Comparison of ENCODE assay signal across 9 mouse cellular contexts in genomic region chr16:92696411-92697015, GRCm38 (mm10).
A peak's percentile ranks its signal among the peaks of the same experiment; 100 is the strongest.
DNase-seq lines count a peak whose midpoint lies in the region; ATAC-seq and TF ChIP-seq lines count a peak whose summit lies in the region.
"Had no signal": no experiment of that assay in that cellular context is flagged by ENCODE, and none has a peak within 500 bp of the region (broad histone marks: within the 10 kb centered on the region; RNA-seq: fewer than 3 reads in every experiment).

No protein-coding gene starts in this region.

- H3K4me2 ChIP-seq in CH12.LX (ENCODE audit: insufficient read depth, low read depth, poor library complexity, severe bottlenecking) = peak overlapping the region; percentile 7; the same call in 1 of the 2 replicates
- peak overlapping the region; percentile 92 for H3K4me2 ChIP-seq in forebrain, embryonic 14.5 days (ENCODE audit: low read length)
- H3K4me2 ChIP-seq in hindbrain, embryonic 11.5 days (replicated peaks; ENCODE audit: low read depth, low read length) = peak overlapping the region; percentile 98
- peak overlapping the region; percentile 99 for H3K4me2 ChIP-seq in limb, embryonic 15.5 days
- peak overlapping the region; percentile 82 for H3K4me2 ChIP-seq in midbrain, embryonic 15.5 days

- dilution Hi-C loops in CH12.LX (cut with MboI; ENCODE audit: extremely low pct_ligation_motif_present, extremely low pct_unique_long_range_greater_than_20kb, low sequenced_read_pairs) = no loop called here

- peak overlapping the region; percentile 47 for H3K27ac ChIP-seq in CH12.LX (ENCODE audit: insufficient read depth, low read depth)
- no peak overlapping the region for H3K27ac ChIP-seq in forebrain, embryonic 14.5 days (ENCODE audit: low read depth, low read length)
- H3K27ac ChIP-seq in hindbrain, embryonic 11.5 days (ENCODE audit: low read depth, low read length) = no peak overlapping the region
- no peak overlapping the region; the same call in 1 of the 2 replicates for H3K27ac ChIP-seq in limb, embryonic 15.5 days
- no peak overlapping the region for H3K27ac ChIP-seq in midbrain, embryonic 15.5 days
- H3K27ac ChIP-seq: left cerebral cortex, adult 2 months had no signal

- peaks cover 0 to 43% of the 10 kb centered on the region in 2 experiments for H3K36me3 ChIP-seq in CH12.LX (replicated peaks in 1 of 2; ENCODE audit: control insufficient read depth in 1 of 2, insufficient read depth in 1 of 2, low read length in 1 of 2)
- no peaks in the 10 kb centered on the region for H3K36me3 ChIP-seq in forebrain, embryonic 14.5 days (ENCODE audit: control insufficient read depth, insufficient read depth, low read length)
- H3K36me3 ChIP-seq in hindbrain, embryonic 11.5 days (ENCODE audit: control insufficient read depth, insufficient read depth, low read length) = no peaks in the 10 kb centered on the region
- H3K36me3 ChIP-seq in limb, embryonic 15.5 days = no peaks in the 10 kb centered on the region
- no peaks in the 10 kb centered on the region for H3K36me3 ChIP-seq in midbrain, embryonic 15.5 days (replicated peaks)

- no peak for TF ChIP-seq POLR2A in CH12.LX (IDR thresholded peaks at IDR 0.05; ENCODE audit: low read depth, low read length)

- no peak for TF ChIP-seq RAD21 in CH12.LX (IDR thresholded peaks at IDR 0.05; ENCODE audit: low read depth, low read length)

- DNase-seq in CH12.LX (ENCODE audit: extremely low read depth) = peak; percentile 68
- peak; percentile 59 for DNase-seq in adrenal gland, postnatal 14 days
- no peak for DNase-seq in forebrain, embryonic 14.5 days (ENCODE audit: low spot score)
- DNase-seq in hindbrain, embryonic 11.5 days (ENCODE audit: low spot score) = peak; percentile 67
- DNase-seq in thymus, postnatal 0 days (ENCODE audit: low spot score) = peak; percentile 78
- DNase-seq in right cerebral cortex, postnatal 14 days = no peak

- no peaks in the 10 kb centered on the region for H3K27me3 ChIP-seq in CH12.LX (replicated peaks)
- H3K27me3 ChIP-seq in forebrain, embryonic 14.5 days (replicated peaks; ENCODE audit: control insufficient read depth, insufficient read depth, low read length) = peaks cover 91% of the 10 kb centered on the region
- H3K27me3 ChIP-seq in hindbrain, embryonic 11.5 days (ENCODE audit: control insufficient read depth, insufficient read depth, low read length) = peaks cover 77% of the 10 kb centered on the region
- H3K27me3 ChIP-seq in limb, embryonic 15.5 days = peaks cover 56% of the 10 kb centered on the region
- peaks cover 77% of the 10 kb centered on the region for H3K27me3 ChIP-seq in midbrain, embryonic 15.5 days (replicated peaks)

- H3K4me3 ChIP-seq in CH12.LX (replicated peaks in 1 of 3; ENCODE audit: low read depth in 2 of 3, low read length in 2 of 3, poor library complexity in 1 of 3) = peak overlapping the region; percentile 51 to 59 (median 56)
- H3K4me3 ChIP-seq in forebrain, embryonic 14.5 days (ENCODE audit: low read depth, low read length) = peak overlapping the region; percentile 42; the same call in 1 of the 2 replicates
- H3K4me3 ChIP-seq in hindbrain, embryonic 11.5 days (ENCODE audit: low read depth, low read length) = peak overlapping the region; percentile 58
- peak overlapping the region; percentile 61 for H3K4me3 ChIP-seq in limb, embryonic 15.5 days
- H3K4me3 ChIP-seq in midbrain, embryonic 15.5 days = no peak overlapping the region; the same call in 1 of the 2 replicates

- no peak overlapping the region for H3K9ac ChIP-seq in CH12.LX (ENCODE audit: insufficient read depth, low read depth)
- H3K9ac ChIP-seq in forebrain, embryonic 14.5 days (ENCODE audit: low read length) = no peak overlapping the region
- no peak overlapping the region for H3K9ac ChIP-seq in hindbrain, embryonic 11.5 days (ENCODE audit: low read depth, low read length)
- peak overlapping the region; percentile 23; the same call in 1 of the 2 replicates for H3K9ac ChIP-seq in limb, embryonic 15.5 days
- no peak overlapping the region for H3K9ac ChIP-seq in midbrain, embryonic 15.5 days

- TF ChIP-seq EP300 in CH12.LX (IDR thresholded peaks at IDR 0.05; ENCODE audit: low read length) = no peak

- H3K4me1 ChIP-seq in CH12.LX (ENCODE audit: control insufficient read depth in 1 of 2, insufficient read depth in 2 of 2) = peaks cover 2 to 34% of the 10 kb centered on the region in 2 experiments; a peak in 3 of 4 replicates
- H3K4me1 ChIP-seq in forebrain, embryonic 14.5 days (ENCODE audit: control insufficient read depth, insufficient read depth, low read length) = peaks cover 14% of the 10 kb centered on the region; the same call in 1 of the 2 replicates
- peaks cover 12% of the 10 kb centered on the region for H3K4me1 ChIP-seq in hindbrain, embryonic 11.5 days (replicated peaks; ENCODE audit: control insufficient read depth, insufficient read depth, low read length)
- peaks cover 50% of the 10 kb centered on the region for H3K4me1 ChIP-seq in limb, embryonic 15.5 days
- H3K4me1 ChIP-seq in midbrain, embryonic 15.5 days = peaks cover 41% of the 10 kb centered on the region

- TF ChIP-seq CTCF in CH12.LX (conservative IDR thresholded peaks at IDR 0.05 in 1 of 2, IDR thresholded peaks at IDR 0.05 in 1 of 2; ENCODE audit: low read depth in 2 of 2, low read length in 2 of 2) = no peak

- H3K9me3 ChIP-seq in CH12.LX (replicated peaks; ENCODE audit: low read length) = peaks cover 41% of the 10 kb centered on the region
- H3K9me3 ChIP-seq in forebrain, embryonic 14.5 days (replicated peaks; ENCODE audit: control insufficient read depth, low read length) = no peaks in the 10 kb centered on the region
- H3K9me3 ChIP-seq in hindbrain, embryonic 11.5 days (ENCODE audit: control insufficient read depth, low read length) = no peaks in the 10 kb centered on the region
- no peaks in the 10 kb centered on the region for H3K9me3 ChIP-seq in limb, embryonic 15.5 days
- no peaks in the 10 kb centered on the region for H3K9me3 ChIP-seq in midbrain, embryonic 15.5 days

- in situ Hi-C loops in CH12.LX (cut with MboI; ENCODE audit: low pct_ligation_motif_present, low pct_unique_long_range_greater_than_20kb, low sequenced_read_pairs) = loop anchor here (5.0 kb wide), 1 partner anchor 129 kb away; no protein-coding TSS in a partner anchor

- H3K79me2 ChIP-seq in CH12.LX (replicated peaks; ENCODE audit: control insufficient read depth, extremely low read depth, insufficient read depth, poor library complexity, severe bottlenecking) = peaks cover 10% of the 10 kb centered on the region

- ATAC-seq in forebrain, embryonic 14.5 days = no peak
- no peak for ATAC-seq in hindbrain, embryonic 11.5 days (ENCODE audit: low FRiP score)
- ATAC-seq in limb, embryonic 15.5 days (ENCODE audit: insufficient number of reproducible peaks, low FRiP score, low TSS enrichment, low read depth) = no peak
- ATAC-seq in midbrain, embryonic 15.5 days (replicated peaks) = no peak

- WGBS in forebrain, embryonic 14.5 days = under 1% methylated on average over 24 of the region's 24 CpGs
- under 1% methylated on average over 24 of the region's 24 CpGs for WGBS in hindbrain, embryonic 11.5 days
- under 1% methylated on average over 24 of the region's 24 CpGs for WGBS in limb, embryonic 15.5 days
- WGBS in midbrain, embryonic 15.5 days = under 1% methylated on average over 24 of the region's 24 CpGs

TF ChIP-seq in CH12.LX, 34 proteins besides CTCF, POLR2A, EP300 and RAD21 (continues in another document):
- no peak for TF ChIP-seq NELFE (IDR thresholded peaks at IDR 0.05; ENCODE audit: low read depth, low read length)
- no peak for TF ChIP-seq SMC3 (IDR thresholded peaks at IDR 0.05; ENCODE audit: low read depth, low read length)
- no peak for TF ChIP-seq PAX5 (IDR thresholded peaks at IDR 0.05; ENCODE audit: low read length)
- TF ChIP-seq ZNF384 (IDR thresholded peaks at IDR 0.05; ENCODE audit: low read depth, low read length) = no peak; the same call in 1 of the 2 replicates
- no peak for TF ChIP-seq ZKSCAN1 (IDR thresholded peaks at IDR 0.05; ENCODE audit: borderline replicate concordance, low read depth, low read length)
- no peak for TF ChIP-seq ZMIZ1 (IDR thresholded peaks at IDR 0.05; ENCODE audit: low read depth, low read length)
- TF ChIP-seq BHLHE40 (IDR thresholded peaks at IDR 0.05; ENCODE audit: low read depth, low read length) = peak; percentile 74
- no peak for TF ChIP-seq USF1 (IDR thresholded peaks at IDR 0.05; ENCODE audit: low read depth, low read length)
- no peak for TF ChIP-seq CHD2 (IDR thresholded peaks at IDR 0.05; ENCODE audit: low read length)
- no peak for TF ChIP-seq HCFC1 (IDR thresholded peaks at IDR 0.05; ENCODE audit: low read depth, low read length)
- no peak for TF ChIP-seq ELF1 (IDR thresholded peaks at IDR 0.05; ENCODE audit: low read depth, low read length)
- 0 out of 2 replicates have a peak, but pooled peaks have one; percentile 37 for TF ChIP-seq ETS1 (conservative IDR thresholded peaks at IDR 0.05; ENCODE audit: low read depth, low read length)
- no peak for TF ChIP-seq E2F4 (IDR thresholded peaks at IDR 0.05; ENCODE audit: insufficient replicate concordance, low read depth, low read length)
- no peak for TF ChIP-seq TBP (conservative IDR thresholded peaks at IDR 0.05; ENCODE audit: low read depth, low read length)
- no peak for TF ChIP-seq ZC3H11A (IDR thresholded peaks at IDR 0.05; ENCODE audit: low read depth, low read length)
- TF ChIP-seq TCF12 (IDR thresholded peaks at IDR 0.05; ENCODE audit: low read depth, low read length) = no peak
- no peak for TF ChIP-seq MYC (IDR thresholded peaks at IDR 0.05; ENCODE audit: low read depth, low read length)
- TF ChIP-seq MAX (IDR thresholded peaks at IDR 0.05; ENCODE audit: low read length) = no peak
- no peak for TF ChIP-seq JUND (conservative IDR thresholded peaks at IDR 0.05; ENCODE audit: low read depth, low read length)
- no peak for TF ChIP-seq GABPA (IDR thresholded peaks at IDR 0.05; ENCODE audit: insufficient replicate concordance, low read depth, low read length)
- TF ChIP-seq MAFK (IDR thresholded peaks at IDR 0.05; ENCODE audit: insufficient replicate concordance, low read length) = 0 out of 2 replicates have a peak, but pooled peaks have one; percentile 48
- TF ChIP-seq USF2 (conservative IDR thresholded peaks at IDR 0.05; ENCODE audit: low read depth, low read length) = no peak
- TF ChIP-seq IRF4 (IDR thresholded peaks at IDR 0.05; ENCODE audit: low read depth, low read length) = no peak
- TF ChIP-seq MAZ (IDR thresholded peaks at IDR 0.05; ENCODE audit: low read depth, low read length) = no peak
- TF ChIP-seq MEF2A (IDR thresholded peaks at IDR 0.05; ENCODE audit: borderline replicate concordance, low read depth, low read length) = no peak
- TF ChIP-seq MXI1 (IDR thresholded peaks at IDR 0.05; ENCODE audit: low read depth, low read length) = 0 out of 2 replicates have a peak, but pooled peaks have one; percentile 4
- TF ChIP-seq SIN3A (IDR thresholded peaks at IDR 0.05; ENCODE audit: low read length) = no peak
- TF ChIP-seq KAT2A (IDR thresholded peaks at IDR 0.05; ENCODE audit: insufficient replicate concordance, low read length) = no peak
- no peak for TF ChIP-seq NRF1 (IDR thresholded peaks at IDR 0.05; ENCODE audit: low read depth, low read length)

Comparison
In these comparisons a context has a peak if more than half of its experiments do, and no peak if none do; other contexts are left out.
1. DNase-seq: peak in CH12.LX (single experiment), adrenal gland, postnatal 14 days (single experiment), hindbrain, embryonic 11.5 days (single experiment) and thymus, postnatal 0 days (single experiment); none in forebrain, embryonic 14.5 days (single experiment) and right cerebral cortex, postnatal 14 days (single experiment).
2. H3K4me2 ChIP-seq: peak in every context shown above with its lines; median percentile 99 in limb, embryonic 15.5 days; 98 in hindbrain, embryonic 11.5 days; 92 in forebrain, embryonic 14.5 days; 82 in midbrain, embryonic 15.5 days; 7 in CH12.LX.